Comparison of ENCODE assay signal across 8 mouse cellular contexts in the genomic region with DNA sequence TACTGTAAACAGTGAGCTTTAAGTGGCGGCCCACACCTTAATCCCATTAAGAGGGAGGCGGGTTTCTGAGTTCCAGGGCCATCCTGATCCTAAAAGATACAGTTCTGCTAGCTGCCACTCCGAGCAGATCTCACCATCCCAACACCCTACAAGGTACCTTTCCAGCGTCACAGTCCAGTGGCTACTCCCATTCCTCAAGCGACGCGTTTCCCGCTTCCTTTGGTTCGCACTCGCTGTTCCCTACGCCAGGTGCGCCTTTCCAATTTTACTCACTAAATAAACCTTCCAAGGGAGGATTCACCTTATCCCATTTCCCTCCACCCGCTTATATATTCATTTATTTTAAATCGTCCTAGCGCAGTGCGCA. TPM values are rescaled to one million over a fixed set of nuclear protein-coding genes. Genes with fewer than 3 reads are reported as not detected.
DNase-seq lines count a peak whose midpoint lies in the region; ATAC-seq and TF ChIP-seq lines count a peak whose summit lies in the region.

No protein-coding gene starts in this region.

- H3K9me3 ChIP-seq in liver, embryonic 13.5 days (replicated peaks) = no peaks in the 10 kb centered on the region

- peak; percentile 10 for ATAC-seq in liver, embryonic 13.5 days (ENCODE audit: low read depth)

- peaks cover 7% of the 10 kb centered on the region; the same call in 1 of the 2 replicates for H3K4me1 ChIP-seq in cerebellum, adult 2 months (ENCODE audit: control insufficient read depth, insufficient read depth, low read length)
- peaks cover 8% of the 10 kb centered on the region for H3K4me1 ChIP-seq in thymus, adult 2 months (replicated peaks; ENCODE audit: control insufficient read depth, insufficient read depth, low read length)
- H3K4me1 ChIP-seq in liver, embryonic 13.5 days (replicated peaks) = peaks cover 27% of the 10 kb centered on the region

- TF ChIP-seq POLR2A in cerebellum, adult 2 months (IDR thresholded peaks at IDR 0.05; ENCODE audit: borderline replicate concordance, insufficient read depth, low read length) = no peak
- no peak for TF ChIP-seq POLR2A in thymus, adult 2 months (IDR thresholded peaks at IDR 0.05; ENCODE audit: control insufficient read depth, extremely low read depth, insufficient read depth, low read length, poor library complexity)

- peak overlapping the region; percentile 65 for H3K27ac ChIP-seq in cerebellum, adult 2 months (ENCODE audit: insufficient read depth, low read length)
- no peak overlapping the region for H3K27ac ChIP-seq in thymus, adult 2 months (ENCODE audit: control insufficient read depth, insufficient read depth, low read length)
- peak overlapping the region; percentile 92 for H3K27ac ChIP-seq in liver, embryonic 13.5 days

- no peak for DNase-seq in cerebellum, adult 2 months
- no peak for DNase-seq in cerebellum, adult 8-10 months
- DNase-seq in thymus, adult 2 months = no peak
- no peak for DNase-seq in thymus, postnatal 25 days
- no peak for DNase-seq in liver, embryonic 13.5 days
- DNase-seq in retina, postnatal 1 day = no peak
- DNase-seq in thymus, postnatal 4 days = no peak
- no peak for DNase-seq in urinary bladder, postnatal 25 days (ENCODE audit: low spot score)

- H3K9ac ChIP-seq in liver, embryonic 13.5 days = peak overlapping the region; percentile 79

- TF ChIP-seq CTCF in cerebellum, adult 2 months (IDR thresholded peaks at IDR 0.05; ENCODE audit: borderline replicate concordance, insufficient read depth, low read depth, low read length) = no peak
- no peak for TF ChIP-seq CTCF in thymus, adult 2 months (IDR thresholded peaks at IDR 0.05; ENCODE audit: borderline replicate concordance, control insufficient read depth, extremely low read depth, insufficient read depth, low read length, poor library complexity)

- H3K4me2 ChIP-seq in liver, embryonic 13.5 days = peak overlapping the region; percentile 84

- H3K36me3 ChIP-seq in thymus, adult 2 months (ENCODE audit: control insufficient read depth, insufficient read depth, low read length) = peaks cover 20% of the 10 kb centered on the region
- H3K36me3 ChIP-seq in liver, embryonic 13.5 days = peaks cover 35% of the 10 kb centered on the region

- no peaks in the 10 kb centered on the region for H3K27me3 ChIP-seq in cerebellum, adult 2 months (ENCODE audit: control insufficient read depth, insufficient read depth, low read length)
- no peaks in the 10 kb centered on the region for H3K27me3 ChIP-seq in thymus, adult 2 months (ENCODE audit: control insufficient read depth, insufficient read depth, low read length)
- H3K27me3 ChIP-seq in liver, embryonic 13.5 days = no peaks in the 10 kb centered on the region

- under 1% methylated on average over 16 of the region's 16 CpGs for WGBS in cerebellum, adult 2 months
- 2% methylated on average over 16 of the region's 16 CpGs for WGBS in thymus, adult 2 months
- under 1% methylated on average over 16 of the region's 16 CpGs for WGBS in liver, embryonic 13.5 days (ENCODE audit: insufficient replicate concordance)

- peak overlapping the region; percentile 78 for H3K4me3 ChIP-seq in cerebellum, adult 2 months (replicated peaks; ENCODE audit: insufficient read depth, low read depth, low read length)
- peak overlapping the region; percentile 41 for H3K4me3 ChIP-seq in thymus, adult 2 months (ENCODE audit: control insufficient read depth, insufficient read depth, low read length)
- peak overlapping the region; percentile 97 for H3K4me3 ChIP-seq in liver, embryonic 13.5 days (replicated peaks)

RNA-seq across cellular contexts. Expression of gene Leng8, which starts 0.5 kb away (rescaled TPM):
- polyA plus RNA-seq in cerebellum, adult 2 months (2012; rRNA removed) = 587 and 614 TPM in 2 replicates
- 1,109 and 1,332 TPM in 2 replicates for polyA plus RNA-seq in thymus, adult 2 months (2012; rRNA removed)
- 16.3 and 22.9 TPM in 2 replicates for polyA plus RNA-seq in liver, embryonic 13.5 days (2015; fragmentation: Nextera tagmentation; extraction: Ambion mirVana)

RNA-seq across cellular contexts. Expression of gene Leng9, which starts 13.8 kb away (rescaled TPM):
- 8.8 and 9.7 TPM in 2 replicates for polyA plus RNA-seq in cerebellum, adult 2 months (2012; rRNA removed)
- polyA plus RNA-seq in thymus, adult 2 months (2012; rRNA removed) = 10.5 and 11.5 TPM in 2 replicates
- polyA plus RNA-seq in liver, embryonic 13.5 days (2015; fragmentation: Nextera tagmentation; extraction: Ambion mirVana) = 0.83 and 0.88 TPM in 2 replicates

RNA-seq across cellular contexts. Expression of gene Ttyh1, which starts 17.2 kb away (rescaled TPM):
- 626 and 638 TPM in 2 replicates for polyA plus RNA-seq in cerebellum, adult 2 months (2012; rRNA removed)
- polyA plus RNA-seq in thymus, adult 2 months (2012; rRNA removed) = 1.1 and 1.8 TPM in 2 replicates
- 0.36 and 0.52 TPM in 2 replicates for polyA plus RNA-seq in liver, embryonic 13.5 days (2015; fragmentation: Nextera tagmentation; extraction: Ambion mirVana)

RNA-seq across cellular contexts. Expression of gene Cdc42ep5, which starts 28.3 kb away (rescaled TPM):
- polyA plus RNA-seq in cerebellum, adult 2 months (2012; rRNA removed) = 1.6 and 2.7 TPM in 2 replicates
- polyA plus RNA-seq in thymus, adult 2 months (2012; rRNA removed) = 6.5 and 9.7 TPM in 2 replicates
- polyA plus RNA-seq in liver, embryonic 13.5 days (2015; fragmentation: Nextera tagmentation; extraction: Ambion mirVana) = 8.0 and 8.5 TPM in 2 replicates

Comparison
In these comparisons a context has a peak if more than half of its experiments do, and no peak if none do; other contexts are left out.
1. H3K4me3 ChIP-seq: peak in every context shown above with its lines; median percentile 97 in liver, embryonic 13.5 days; 78 in cerebellum, adult 2 months; 41 in thymus, adult 2 months.
2. RNA of gene Leng8, which starts 0.5 kb away (polyA plus RNA-seq): 1,109 to 1,332 TPM in thymus, adult 2 months and 587 to 614 TPM in cerebellum, adult 2 months; 16.3 to 22.9 TPM in liver, embryonic 13.5 days; every median in the first group is over 10 times any median in the second.
3. RNA of gene Ttyh1, which starts 17.2 kb away (polyA plus RNA-seq): 626 to 638 TPM in cerebellum, adult 2 months; 1.1 to 1.8 TPM in thymus, adult 2 months and 0.36 to 0.52 TPM in liver, embryonic 13.5 days; every median in the first group is over 100 times any median in the second.